Mouse (Mus musculus) testis, adult 2 months (tissue): ENCODE data around the gene 4930426L09Rik. TPM values are rescaled to one million over a fixed set of nuclear protein-coding genes. Genes with fewer than 3 reads are reported as not detected.

Experiments
- H3K27ac ChIP-seq: fragments of 200-500 bp; 2 replicates; pipeline ENCODE4 v1.5.1; 2012; ENCODE audit warnings: low read depth, low read length; ENCODE audit not compliant: control insufficient read depth, insufficient read depth
- H3K27me3 ChIP-seq: fragments of 200-500 bp; 2 replicates; pipeline ENCODE4 v1.6.1; 2012; ENCODE audit warnings: mild to moderate bottlenecking, low read length, moderate library complexity; ENCODE audit not compliant: control insufficient read depth, insufficient read depth
- H3K36me3 ChIP-seq: fragments of 200-500 bp; 2 replicates; pipeline ENCODE4 v1.6.1; 2012; ENCODE audit warnings: mild to moderate bottlenecking, low read length; ENCODE audit not compliant: control insufficient read depth, insufficient read depth
- H3K4me1 ChIP-seq: fragments of 200-500 bp; 2 replicates; pipeline ENCODE4 v1.6.1; 2012; ENCODE audit warnings: low read length; ENCODE audit not compliant: control insufficient read depth, insufficient read depth
- H3K4me3 ChIP-seq: fragments of 200-500 bp; 2 replicates; pipeline ENCODE4 v1.5.1; 2012; ENCODE audit warnings: low read depth, mild to moderate bottlenecking, low read length, moderate library complexity, mixed read lengths; ENCODE audit not compliant: control insufficient read depth
- CTCF ChIP-seq: fragments of 200-500 bp; IDR thresholded peaks from 2 replicates; pipeline ENCODE4 v1.5.1; 2012; ENCODE audit warnings: low read depth, mild to moderate bottlenecking, inconsistent platforms, low read length, moderate library complexity; ENCODE audit not compliant: control insufficient read depth, insufficient read depth, insufficient replicate concordance
- POLR2A ChIP-seq: fragments of 200-500 bp; IDR thresholded peaks from 2 replicates; pipeline ENCODE4 v1.6.1; 2012; ENCODE audit warnings: low read depth, mild to moderate bottlenecking, inconsistent platforms, low read length, moderate library complexity; ENCODE audit not compliant: control insufficient read depth
- polyA plus RNA-seq: library from polyadenylated mRNA; depleted of rRNA; stranded (reverse); fragments of >200 nt; gene quantifications from 2 replicates; pipeline ENCODE4 v1.2.3, GENCODE M21; 2012

The 4930426L09Rik gene
- polyA plus RNA-seq, 1 experiment = 4.2 TPM

DNA sequence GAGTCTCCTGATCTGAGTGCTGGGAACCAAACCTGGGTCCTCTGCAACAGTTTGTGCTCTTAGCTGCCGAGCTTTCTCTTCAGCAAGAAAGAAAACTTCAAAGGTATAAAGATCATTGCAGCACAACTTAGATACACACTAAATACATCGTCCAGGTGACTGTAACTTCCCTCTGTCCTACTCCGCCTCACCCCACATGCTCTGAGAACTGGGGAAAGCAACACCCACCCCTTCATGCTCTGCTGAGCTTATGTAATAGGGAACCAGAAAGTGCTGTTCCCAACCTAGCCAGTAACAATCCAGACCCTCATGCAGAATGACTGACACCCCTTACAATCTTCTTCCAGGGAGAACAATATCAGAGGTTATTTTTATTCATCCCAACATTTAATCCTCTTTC is 41.7 kb upstream of the 4930426L09Rik start:
- Histone ChIP-seq H3K4me3 (no peak overlapping the region), H3K27ac (no peak overlapping the region), H3K4me1 (no peaks in the 10 kb centered on the region; the same call in 1 of the 2 replicates), H3K27me3 (no peaks in the 10 kb centered on the region), H3K36me3 (no peaks in the 10 kb centered on the region)
- TF ChIP-seq CTCF (no peak), POLR2A (no peak)

DNA sequence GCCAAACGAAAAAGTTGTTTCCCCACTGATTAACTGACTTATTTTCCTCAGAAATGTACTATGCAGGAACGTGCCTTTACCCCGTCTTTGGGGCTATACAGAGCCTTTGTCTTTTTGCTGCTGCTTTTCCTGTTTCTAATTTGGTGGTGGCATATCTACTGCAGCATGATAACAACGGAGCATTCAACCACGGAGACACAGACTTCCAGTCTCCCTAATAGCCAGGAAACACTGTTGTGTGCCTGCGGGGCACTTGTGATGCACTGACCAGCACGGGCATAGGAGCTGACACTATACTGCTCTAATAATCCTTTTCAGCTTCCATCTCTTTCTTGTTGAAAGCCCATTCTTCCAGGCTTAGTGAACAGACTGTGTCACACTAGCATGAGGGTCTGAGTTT is 41.2 kb upstream of the 4930426L09Rik start:
- H3K27ac ChIP-seq = no peak overlapping the region
- H3K27me3 ChIP-seq = no peaks in the 10 kb centered on the region
- H3K36me3 ChIP-seq = no peaks in the 10 kb centered on the region
- H3K4me3 ChIP-seq = no peak overlapping the region
- H3K4me1 ChIP-seq = no peaks in the 10 kb centered on the region; the same call in 1 of the 2 replicates
- TF ChIP-seq POLR2A (no peak), CTCF (no peak)

DNA sequence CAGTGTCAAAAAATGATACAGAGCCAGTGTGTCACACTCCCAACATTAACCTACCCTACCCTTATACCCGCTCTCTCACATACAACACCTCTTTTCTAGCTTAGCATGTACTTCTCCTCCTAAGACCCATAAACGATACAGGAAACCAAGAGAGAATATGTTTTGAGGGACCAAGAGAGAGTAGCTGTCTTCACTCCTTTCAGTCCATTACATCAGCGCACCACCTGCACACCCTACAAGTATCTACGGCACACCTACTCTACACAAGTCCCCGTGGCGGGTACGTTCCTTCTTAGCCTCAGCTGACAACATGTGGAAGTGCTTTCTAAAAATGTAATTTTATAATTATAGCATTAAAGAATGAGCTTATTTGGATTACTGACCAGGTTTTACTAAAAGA is 40.7 kb upstream of the 4930426L09Rik start:
- Histone ChIP-seq H3K4me3 (no peak overlapping the region), H3K27me3 (no peaks in the 10 kb centered on the region), H3K27ac (no peak overlapping the region), H3K4me1 (no peaks in the 10 kb centered on the region; the same call in 1 of the 2 replicates), H3K36me3 (no peaks in the 10 kb centered on the region)
- TF ChIP-seq POLR2A = no peak
- no peak for TF ChIP-seq CTCF

DNA sequence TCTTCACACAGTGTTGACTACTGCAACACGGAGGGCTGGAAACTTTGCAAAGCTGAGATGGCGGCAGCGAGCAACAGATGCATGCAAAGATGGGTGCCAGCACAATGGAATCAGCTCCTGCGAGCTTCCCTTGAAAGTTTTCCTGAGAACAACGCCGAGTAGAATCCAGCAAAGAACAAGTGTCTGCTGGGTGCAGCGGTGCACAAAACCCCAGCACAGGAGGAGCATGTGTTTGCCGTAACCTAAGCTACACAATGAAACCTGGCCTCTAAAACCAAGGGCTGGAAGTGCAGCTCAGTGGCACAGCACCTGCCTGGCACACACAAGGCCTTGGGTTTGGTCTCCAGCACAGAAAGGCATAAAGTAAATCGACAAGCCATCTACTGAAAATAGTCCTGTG is 40.1 kb upstream of the 4930426L09Rik start:
- Histone ChIP-seq H3K4me3 (no peak overlapping the region), H3K36me3 (no peaks in the 10 kb centered on the region), H3K27me3 (no peaks in the 10 kb centered on the region), H3K27ac (no peak overlapping the region), H3K4me1 (no peaks in the 10 kb centered on the region)
- no peak for TF ChIP-seq CTCF
- TF ChIP-seq POLR2A = no peak

DNA sequence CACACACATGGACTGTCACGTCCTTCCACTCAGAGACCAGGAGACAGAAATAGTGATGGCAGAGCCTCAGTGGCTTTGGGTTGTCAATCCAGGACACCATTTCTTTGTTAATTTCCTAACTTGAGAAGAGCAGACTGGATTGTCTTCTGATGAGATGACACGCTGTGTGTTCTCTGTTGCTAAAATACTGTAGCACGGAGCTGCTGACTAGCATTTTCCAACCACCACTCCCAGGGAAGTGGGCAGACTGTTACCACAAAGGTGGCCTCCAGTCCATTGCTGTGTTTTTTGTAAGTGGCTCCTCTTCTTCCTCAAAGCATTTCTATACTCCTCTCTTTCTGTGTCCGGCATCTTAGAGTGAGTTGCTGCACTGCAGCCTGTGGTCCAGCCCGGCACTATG is 39.6 kb upstream of the 4930426L09Rik start:
- no peak for TF ChIP-seq CTCF
- no peak for TF ChIP-seq POLR2A
- Histone ChIP-seq H3K4me3 (no peak overlapping the region), H3K4me1 (no peaks in the 10 kb centered on the region), H3K27ac (no peak overlapping the region), H3K27me3 (no peaks in the 10 kb centered on the region), H3K36me3 (no peaks in the 10 kb centered on the region)

DNA sequence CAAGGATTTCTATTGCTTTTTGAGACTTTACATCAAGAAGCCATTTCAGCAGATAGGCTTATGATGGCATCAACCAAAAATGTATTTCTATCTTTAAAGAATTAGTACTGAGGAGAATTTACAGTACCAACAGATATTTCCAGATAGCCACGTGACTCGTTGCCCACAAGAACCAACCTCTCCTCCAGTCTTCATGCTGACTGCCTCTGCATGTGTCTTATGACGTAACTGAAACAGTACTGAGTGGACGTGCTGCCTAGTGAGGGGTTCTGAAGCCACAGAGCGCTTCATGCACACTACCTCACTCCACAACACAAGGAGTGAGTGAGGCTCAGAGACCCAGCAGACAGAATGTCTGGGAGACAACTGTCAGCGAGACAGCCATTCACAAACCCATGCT is 39.1 kb upstream of the 4930426L09Rik start:
- H3K36me3 ChIP-seq = no peaks in the 10 kb centered on the region
- H3K4me3 ChIP-seq = no peak overlapping the region
- H3K4me1 ChIP-seq = no peaks in the 10 kb centered on the region
- H3K27me3 ChIP-seq = no peaks in the 10 kb centered on the region
- TF ChIP-seq CTCF = no peak
- TF ChIP-seq POLR2A = no peak
- H3K27ac ChIP-seq = no peak overlapping the region

DNA sequence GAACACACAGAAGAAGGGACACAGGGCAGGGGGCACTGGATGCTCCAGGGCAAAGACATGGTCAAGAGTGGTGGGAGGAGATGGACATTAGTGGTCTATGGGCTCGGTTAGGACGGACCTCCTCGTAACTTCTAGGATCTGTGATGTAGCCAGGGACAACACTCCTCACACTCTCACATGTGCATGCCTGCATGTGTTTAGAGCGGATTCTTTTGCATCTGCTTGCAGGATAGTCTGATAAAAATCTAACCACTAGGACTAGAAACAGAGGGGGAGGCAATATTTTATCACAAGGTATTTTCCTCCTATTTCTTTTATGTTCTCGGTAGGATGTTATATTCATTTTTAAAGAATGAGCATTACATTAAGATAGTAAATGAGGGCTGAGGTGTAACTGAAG is 38.6 kb upstream of the 4930426L09Rik start:
- Histone ChIP-seq H3K27ac (no peak overlapping the region), H3K27me3 (no peaks in the 10 kb centered on the region), H3K4me1 (no peaks in the 10 kb centered on the region), H3K4me3 (no peak overlapping the region), H3K36me3 (no peaks in the 10 kb centered on the region)
- TF ChIP-seq CTCF = no peak
- TF ChIP-seq POLR2A = no peak
